Mouse (Mus musculus) heart, embryonic 12.5 days (tissue): ENCODE measurements at regions not wholly inside any gene's neighbourhood (a gene's known extent, or its start where the extent isn't known, plus 50 kb on each side); places are given as distances from the start of the nearest gene placed in this dataset.
"Not testable (repeated sequence)": the region's sequence is repeated elsewhere in the genome, so short reads cannot be mapped to it uniquely, and the experiment has no call there.

Experiments used
- ATAC-seq: fragments of 200-750 bp; cut with Nextera tagmentation; 2 replicates; pipeline ENCODE4 v1.8.0; 2017; ENCODE audit warnings: moderate TSS enrichment, moderate library complexity; ENCODE audit not compliant: insufficient number of reproducible peaks, low FRiP score
- H3K27ac ChIP-seq: fragments of 300-500 bp; sonication (generic); 2 replicates; pipeline ENCODE4 v1.5.1; 2016; ENCODE audit warnings: mild to moderate bottlenecking, moderate library complexity; ENCODE audit not compliant: poor library complexity, severe bottlenecking
- H3K27me3 ChIP-seq: fragments of 300-500 bp; sonication (generic); replicated peaks from 2 replicates; pipeline ENCODE4 v1.6.1; 2016; ENCODE audit warnings: mild to moderate bottlenecking, moderate library complexity
- H3K36me3 ChIP-seq: fragments of 300-500 bp; sonication (generic); 2 replicates; pipeline ENCODE4 v1.6.1; 2016; ENCODE audit warnings: mild to moderate bottlenecking, moderate library complexity
- H3K4me1 ChIP-seq: fragments of 300-500 bp; sonication (generic); replicated peaks from 2 replicates; pipeline ENCODE4 v1.6.1; 2016; ENCODE audit warnings: mild to moderate bottlenecking
- H3K4me2 ChIP-seq: fragments of 300-500 bp; sonication (generic); 2 replicates; pipeline ENCODE4 v1.6.1; 2016; ENCODE audit warnings: mild to moderate bottlenecking, moderate library complexity
- H3K4me3 ChIP-seq: fragments of 300-500 bp; sonication (generic); 2 replicates; pipeline ENCODE4 v1.5.1; 2016; ENCODE audit warnings: mild to moderate bottlenecking
- H3K9ac ChIP-seq: fragments of 300-500 bp; sonication (generic); 2 replicates; pipeline ENCODE4 v1.6.1; 2016; ENCODE audit warnings: mild to moderate bottlenecking, moderate library complexity
- H3K9me3 ChIP-seq: fragments of 300-500 bp; sonication (generic); replicated peaks from 2 replicates; pipeline ENCODE4 v1.6.1; 2016; ENCODE audit warnings: mild to moderate bottlenecking, moderate library complexity
- WGBS: fragments of 180-500 bp; shearing (Covaris S2); methylation state at CpG from one replicate; pipeline ENCODE4 v1.1.7; 2016; 5-methylcytosine and 5-hydroxymethylcytosine counted together

GRCm38 (mm10) chr14:76936671-76937070 is 99.9 kb upstream of the Ccdc122 start:
- no peak overlapping the region for H3K27ac ChIP-seq
- 0 out of 2 replicates have a peak, but pooled peaks cover 3% of the 10 kb centered on the region for H3K4me1 ChIP-seq
- H3K4me3 ChIP-seq: no peak overlapping the region
- H3K4me2 ChIP-seq: no peak overlapping the region
- no peaks in the 10 kb centered on the region for H3K36me3 ChIP-seq
- H3K9ac ChIP-seq: no peak overlapping the region
- ATAC-seq: no peak
- WGBS: 78% methylated on average over 1 of the region's 1 CpGs
- no peaks in the 10 kb centered on the region for H3K9me3 ChIP-seq
- H3K27me3 ChIP-seq: no peaks in the 10 kb centered on the region

- H3K4me3 ChIP-seq, H3K27ac ChIP-seq, H3K9ac ChIP-seq, H3K4me1 ChIP-seq, H3K36me3 ChIP-seq, H3K27me3 ChIP-seq, ATAC-seq, H3K9me3 ChIP-seq, H3K4me2 ChIP-seq: not testable (repeated sequence)
- WGBS: 60% methylated on average over 4 of the region's 4 CpGs
These were observed 100.5 kb upstream of the Ccdc122 start for GRCm38 (mm10) chr14:76936051-76936450.

GRCm38 (mm10) chr14:76935453-76935852 is 101.1 kb upstream of the Ccdc122 start:
- Histone ChIP-seq H3K9me3 (no peaks in the 10 kb centered on the region), H3K4me1 (0 out of 2 replicates have a peak, but pooled peaks cover 3% of the 10 kb centered on the region)
- ATAC-seq: no peak

GRCm38 (mm10) chr14:76932890-76933289 is 103.7 kb upstream of the Ccdc122 start:
- Histone ChIP-seq H3K4me3 (no peak overlapping the region), H3K27ac (no peak overlapping the region), H3K4me2 (no peak overlapping the region), H3K9me3 (no peaks in the 10 kb centered on the region), H3K9ac (no peak overlapping the region), H3K27me3 (no peaks in the 10 kb centered on the region), H3K4me1 (0 out of 2 replicates have a peak, but pooled peaks cover 3% of the 10 kb centered on the region), H3K36me3 (no peaks in the 10 kb centered on the region)
- no peak for ATAC-seq
- WGBS: 82% methylated on average over 6 of the region's 6 CpGs

More at GRCm38 (mm10) chr14:76935453-76935852, 101.1 kb upstream of the Ccdc122 start:
- Histone ChIP-seq H3K36me3 (no peaks in the 10 kb centered on the region), H3K4me2 (no peak overlapping the region), H3K9ac (no peak overlapping the region), H3K4me3 (no peak overlapping the region), H3K27me3 (no peaks in the 10 kb centered on the region), H3K27ac (no peak overlapping the region)
- WGBS: 68% methylated on average over 2 of the region's 2 CpGs

GRCm38 (mm10) chr14:76931398-76931797 is 105.2 kb upstream of the Ccdc122 start:
- Histone ChIP-seq H3K36me3 (no peaks in the 10 kb centered on the region), H3K4me1 (0 out of 2 replicates have a peak, but pooled peaks cover 4% of the 10 kb centered on the region), H3K4me3 (no peak overlapping the region), H3K4me2 (no peak overlapping the region), H3K27me3 (no peaks in the 10 kb centered on the region), H3K27ac (no peak overlapping the region), H3K9ac (no peak overlapping the region), H3K9me3 (no peaks in the 10 kb centered on the region)
- 48% methylated on average over 1 of the region's 1 CpGs for WGBS
- ATAC-seq: no peak

GRCm38 (mm10) chr14:76929562-76929961 is 107.0 kb upstream of the Ccdc122 start:
- Histone ChIP-seq H3K4me2 (no peak overlapping the region), H3K4me3 (no peak overlapping the region), H3K27me3 (no peaks in the 10 kb centered on the region), H3K27ac (no peak overlapping the region), H3K4me1 (0 out of 2 replicates have a peak, but pooled peaks cover 4% of the 10 kb centered on the region), H3K9ac (no peak overlapping the region), H3K36me3 (no peaks in the 10 kb centered on the region), H3K9me3 (no peaks in the 10 kb centered on the region)
- 76% methylated on average over 3 of the region's 3 CpGs for WGBS
- no peak for ATAC-seq

- Histone ChIP-seq H3K36me3 (no peaks in the 10 kb centered on the region), H3K27ac (no peak overlapping the region), H3K9ac (no peak overlapping the region), H3K4me2 (no peak overlapping the region), H3K27me3 (no peaks in the 10 kb centered on the region), H3K4me1 (0 out of 2 replicates have a peak, but pooled peaks cover 4% of the 10 kb centered on the region), H3K4me3 (no peak overlapping the region), H3K9me3 (no peaks in the 10 kb centered on the region)
- no peak for ATAC-seq
- WGBS: 89% methylated on average over 3 of the region's 3 CpGs
These were observed 107.9 kb upstream of the Ccdc122 start for GRCm38 (mm10) chr14:76928706-76929105.

GRCm38 (mm10) chr14:76927245-76927806 is 109.2 kb upstream of the Ccdc122 start:
- Histone ChIP-seq H3K27me3 (no peaks in the 10 kb centered on the region), H3K4me1 (0 out of 2 replicates have a peak, but pooled peaks cover 4% of the 10 kb centered on the region), H3K36me3 (no peaks in the 10 kb centered on the region), H3K9me3 (no peaks in the 10 kb centered on the region), H3K9ac (no peak overlapping the region), H3K4me3 (no peak overlapping the region), H3K4me2 (no peak overlapping the region), H3K27ac (no peak overlapping the region)
- WGBS: 57% methylated on average over 5 of the region's 5 CpGs
- ATAC-seq: no peak

GRCm38 (mm10) chr14:76926416-76926815 is 110.2 kb upstream of the Ccdc122 start:
- no peak overlapping the region for H3K4me2 ChIP-seq
- 85% methylated on average over 7 of the region's 7 CpGs for WGBS
- H3K36me3 ChIP-seq: no peaks in the 10 kb centered on the region
- H3K4me3 ChIP-seq: no peak overlapping the region
- H3K27ac ChIP-seq: no peak overlapping the region
- no peaks in the 10 kb centered on the region for H3K27me3 ChIP-seq
- ATAC-seq: no peak
- H3K9me3 ChIP-seq: no peaks in the 10 kb centered on the region
- 0 out of 2 replicates have a peak, but pooled peaks cover 4% of the 10 kb centered on the region for H3K4me1 ChIP-seq
- H3K9ac ChIP-seq: no peak overlapping the region

- ATAC-seq: no peak
- H3K27ac ChIP-seq: no peak overlapping the region
- H3K36me3 ChIP-seq: no peaks in the 10 kb centered on the region
- peaks cover 6% of the 10 kb centered on the region; the same call in 1 of the 2 replicates for H3K4me1 ChIP-seq
- H3K4me2 ChIP-seq: no peak overlapping the region
- H3K9ac ChIP-seq: no peak overlapping the region
- no peaks in the 10 kb centered on the region for H3K9me3 ChIP-seq
- WGBS: 74% methylated on average over 6 of the region's 6 CpGs
- H3K27me3 ChIP-seq: no peaks in the 10 kb centered on the region
- H3K4me3 ChIP-seq: no peak overlapping the region
These were observed 114.1 kb upstream of the Ccdc122 start for GRCm38 (mm10) chr14:76922399-76922939.

- Histone ChIP-seq H3K27ac (no peak overlapping the region), H3K27me3 (no peaks in the 10 kb centered on the region), H3K36me3 (no peaks in the 10 kb centered on the region), H3K9ac (no peak overlapping the region), H3K4me2 (no peak overlapping the region), H3K9me3 (no peaks in the 10 kb centered on the region), H3K4me3 (no peak overlapping the region), H3K4me1 (peaks cover 12% of the 10 kb centered on the region)
- 57% methylated on average over 3 of the region's 3 CpGs for WGBS
- ATAC-seq: no peak
These were observed 118.5 kb upstream of the Ccdc122 start for GRCm38 (mm10) chr14:76918091-76918490.
